Mouse (Mus musculus) CD8-positive naive resting alpha-beta T cell, adult 57 days (primary cell): ENCODE data around the gene Prss22. TPM values are rescaled to one million over a fixed set of nuclear protein-coding genes. Genes with fewer than 3 reads are reported as not detected.

Source experiments
- total RNA-seq: library from RNA; stranded (reverse); gene quantifications from one replicate; pipeline ENCODE4 v1.2.4, GENCODE M21; 2023

The Prss22 gene
- not detected for total RNA-seq

DNA sequence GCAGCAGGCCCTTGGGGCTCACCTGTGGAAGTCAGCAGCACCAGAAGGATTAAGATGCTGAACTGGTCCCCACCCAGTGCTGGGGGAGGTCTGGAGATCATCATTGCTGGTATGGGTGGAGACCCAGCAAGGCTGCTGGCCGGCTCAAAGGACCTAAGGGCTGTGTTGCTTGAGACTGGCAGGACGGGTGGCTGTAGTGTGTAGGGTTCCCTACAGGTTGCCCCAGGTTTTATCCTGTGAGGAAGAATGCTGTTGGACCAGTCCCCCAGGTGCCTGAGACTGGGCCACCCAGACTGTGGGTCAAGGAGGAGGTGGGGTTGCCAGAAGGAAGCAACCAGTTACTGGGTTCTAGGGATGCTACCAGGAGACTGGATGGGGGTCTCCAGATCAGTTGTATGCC is at the start of gene Prss22:
Gene Prss22, minus strand, starts transcription at position 200 of the 400 bp plus-strand sequence.

DNA sequence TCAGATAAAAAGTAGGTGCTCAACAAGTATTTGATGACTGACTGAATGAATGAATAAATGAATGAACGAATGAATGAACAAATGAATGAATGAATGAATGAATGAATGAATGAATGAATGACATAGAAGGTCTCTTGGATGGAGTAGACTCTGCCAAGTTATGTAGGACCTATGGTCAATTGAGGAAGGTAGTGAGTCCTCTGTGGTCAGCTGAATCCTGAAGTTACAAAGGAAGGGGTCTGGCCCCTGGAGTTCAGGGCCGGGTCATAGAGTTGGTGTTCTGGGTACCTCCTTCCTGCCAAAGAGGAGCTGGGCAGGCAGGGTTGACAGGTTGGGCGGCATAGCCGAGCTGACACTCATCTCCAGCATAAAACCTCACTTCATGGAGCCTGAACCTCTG is 39.9 kb upstream of the Prss22 start, which contains the start of gene Prss27:
Gene Prss27, plus strand, starts transcription at position 301 of the 400 bp plus-strand sequence.

GRCm38 (mm10) chr17:23980297-23980909 is 17.5 kb downstream of the Prss22 start, which contains the start of gene Prss30:
TSS of gene Prss30 (minus strand) at chr17:23980566.

DNA sequence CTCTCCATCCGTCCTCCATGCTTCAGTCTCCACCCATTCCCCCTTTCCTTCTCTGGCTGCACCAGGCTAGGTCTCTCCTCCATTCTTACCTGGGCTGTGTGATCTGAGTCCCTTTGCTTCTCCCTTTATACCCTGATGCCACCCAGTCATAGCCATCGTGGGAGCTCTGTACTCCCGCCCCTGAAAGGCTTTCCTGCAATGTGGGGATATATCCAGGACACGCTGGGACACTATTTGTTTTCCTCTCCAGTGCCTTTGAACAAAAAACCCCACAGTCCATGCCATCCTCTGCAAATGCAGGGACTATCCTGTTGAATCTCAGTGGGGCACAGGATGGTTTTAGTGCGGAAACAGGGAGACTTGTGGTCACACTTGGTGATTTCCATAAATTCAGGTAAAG is 42.7 kb downstream of the Prss22 start, which contains the start of gene Sbpl:
Gene Sbpl, minus strand, starts transcription at position 101 of the 400 bp plus-strand sequence.

Other genes with a start within 250 kb of the Prss22 start
- 23.9 TPM for gene Flywch1, start 226.5 kb downstream of the Prss22 start, total RNA-seq
- gene Flywch2, start 212.0 kb downstream of the Prss22 start, total RNA-seq = not detected
- 1,331 TPM for gene Srrm2, start 207.6 kb downstream of the Prss22 start, total RNA-seq
- gene Elob, start 169.0 kb downstream of the Prss22 start, total RNA-seq = 176 TPM
- gene Prss33, start 162.0 kb downstream of the Prss22 start, total RNA-seq = not detected
- gene Prss32, start 154.2 kb downstream of the Prss22 start, total RNA-seq = not detected
- gene Prss41, start 153.9 kb downstream of the Prss22 start, total RNA-seq = 0.86 TPM
- gene Prss21, start 130.0 kb downstream of the Prss22 start, total RNA-seq = not detected
- not detected for gene Dcpp1, start 117.2 kb downstream of the Prss22 start, total RNA-seq
- not detected for gene Dcpp2, start 117.2 kb downstream of the Prss22 start, total RNA-seq
- gene Dcpp3, start 80.6 kb downstream of the Prss22 start, total RNA-seq = not detected
- not detected for gene Sbp, start 56.4 kb downstream of the Prss22 start, total RNA-seq
- not detected for gene Sbpl, start 42.8 kb downstream of the Prss22 start, total RNA-seq
- 3.3 TPM for gene Prss30, start 17.5 kb downstream of the Prss22 start, total RNA-seq
- not detected for gene Prss27, start 40.0 kb upstream of the Prss22 start, total RNA-seq
- gene Kctd5, start 75.4 kb upstream of the Prss22 start, total RNA-seq = 29.3 TPM
- 80.3 TPM for gene Pdpk1, start 152.8 kb upstream of the Prss22 start, total RNA-seq
- 27.2 TPM for gene Amdhd2, start 165.7 kb upstream of the Prss22 start, total RNA-seq
- gene Atp6v0c, start 171.6 kb upstream of the Prss22 start, total RNA-seq = 183 TPM
- 0.46 TPM for gene Tbc1d24, start 207.5 kb upstream of the Prss22 start, total RNA-seq
- not detected for gene Ntn3, start 211.4 kb upstream of the Prss22 start, total RNA-seq
- 7.6 TPM for gene Tedc2, start 222.8 kb upstream of the Prss22 start, total RNA-seq